In the genomic region with DNA sequence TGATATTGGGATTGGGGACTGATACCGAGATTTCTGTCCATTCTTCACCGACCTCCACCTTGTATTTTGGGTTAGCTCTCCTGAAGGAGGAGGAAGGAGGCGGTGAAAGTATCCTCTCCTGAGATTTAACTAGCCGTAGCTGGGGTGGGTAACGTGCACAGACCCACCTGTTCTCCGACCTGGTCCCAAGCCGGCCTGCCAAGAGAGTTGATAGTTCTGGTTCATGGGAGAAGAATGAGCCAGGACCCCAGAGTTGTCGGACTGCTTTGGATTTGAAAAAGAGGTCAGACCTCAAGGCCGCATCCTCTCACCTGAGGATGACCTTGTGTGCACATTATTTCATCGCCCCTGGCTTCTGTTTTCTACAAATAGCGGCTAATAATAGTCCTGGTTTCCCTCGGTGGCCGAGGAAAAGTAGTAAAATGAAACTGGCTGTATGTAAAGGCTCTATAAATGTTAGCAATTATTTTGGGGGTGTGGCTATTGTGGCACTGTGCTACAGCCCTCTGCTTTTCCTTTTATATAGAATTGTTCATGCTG, we compare ENCODE assay signal across 8 mouse cellular contexts. TPM values are rescaled to one million over a fixed set of nuclear protein-coding genes. Genes with fewer than 3 reads are reported as not detected.
DNase-seq lines count a peak whose midpoint lies in the region; ATAC-seq lines count a peak whose summit lies in the region.

No protein-coding gene starts in this region.

- no peaks in the 10 kb centered on the region for H3K9me3 ChIP-seq in forebrain, embryonic 13.5 days (replicated peaks)
- H3K9me3 ChIP-seq in kidney, embryonic 14.5 days (ENCODE audit: control insufficient read depth, low read length) = no peaks in the 10 kb centered on the region
- H3K9me3 ChIP-seq in midbrain, embryonic 15.5 days = no peaks in the 10 kb centered on the region

- H3K9ac ChIP-seq in forebrain, embryonic 13.5 days = peak overlapping the region; percentile 83
- peak overlapping the region; percentile 85 for H3K9ac ChIP-seq in kidney, embryonic 14.5 days (ENCODE audit: low read depth, low read length)
- peak overlapping the region; percentile 84 for H3K9ac ChIP-seq in midbrain, embryonic 15.5 days

- 1% methylated on average over 13 of the region's 13 CpGs for WGBS in forebrain, embryonic 13.5 days
- WGBS in kidney, embryonic 14.5 days = 2% methylated on average over 13 of the region's 13 CpGs
- 1% methylated on average over 13 of the region's 13 CpGs for WGBS in midbrain, embryonic 15.5 days

- no peaks in the 10 kb centered on the region for H3K36me3 ChIP-seq in forebrain, embryonic 13.5 days (ENCODE audit: poor library complexity, severe bottlenecking)
- peaks cover under 1% of the 10 kb centered on the region; the same call in 1 of the 2 replicates for H3K36me3 ChIP-seq in kidney, embryonic 14.5 days (ENCODE audit: control insufficient read depth, insufficient read depth, low read length)
- H3K36me3 ChIP-seq in midbrain, embryonic 15.5 days (replicated peaks) = no peaks in the 10 kb centered on the region

- no peak for ATAC-seq in forebrain, embryonic 13.5 days
- no peak for ATAC-seq in kidney, embryonic 14.5 days (ENCODE audit: low FRiP score, low TSS enrichment)
- ATAC-seq in midbrain, embryonic 15.5 days (replicated peaks) = no peak

- DNase-seq in lung, adult 18-20 months = peak; percentile 2 to 5
- DNase-seq in lung, postnatal 25 days (ENCODE audit: low spot score) = no peak
- DNase-seq in T-cell, adult 2 months (ENCODE audit: low spot score) = peak; percentile 3
- no peak for DNase-seq in ovary, postnatal 10 days (ENCODE audit: low spot score)
- DNase-seq in layer of hippocampus, adult 9-11 months = no peak

- peak overlapping the region; percentile 98 for H3K27ac ChIP-seq in forebrain, embryonic 13.5 days
- H3K27ac ChIP-seq in kidney, embryonic 14.5 days (ENCODE audit: low read depth, low read length) = peak overlapping the region; percentile 96
- H3K27ac ChIP-seq in midbrain, embryonic 15.5 days = peak overlapping the region; percentile 93

- peak overlapping the region; percentile 79 for H3K4me2 ChIP-seq in forebrain, embryonic 13.5 days
- H3K4me2 ChIP-seq in kidney, embryonic 14.5 days (replicated peaks; ENCODE audit: low read depth, low read length) = peak overlapping the region; percentile 75
- H3K4me2 ChIP-seq in midbrain, embryonic 15.5 days = peak overlapping the region; percentile 72

- H3K27me3 ChIP-seq in forebrain, embryonic 13.5 days = no peaks in the 10 kb centered on the region
- H3K27me3 ChIP-seq in kidney, embryonic 14.5 days (ENCODE audit: control insufficient read depth, insufficient read depth, low read length) = no peaks in the 10 kb centered on the region
- H3K27me3 ChIP-seq in midbrain, embryonic 15.5 days (replicated peaks) = no peaks in the 10 kb centered on the region

- peak overlapping the region; percentile 68 for H3K4me3 ChIP-seq in forebrain, embryonic 13.5 days
- H3K4me3 ChIP-seq in kidney, embryonic 14.5 days (ENCODE audit: low read length) = peak overlapping the region; percentile 82
- H3K4me3 ChIP-seq in midbrain, embryonic 15.5 days = peak overlapping the region; percentile 77

- H3K4me1 ChIP-seq in forebrain, embryonic 13.5 days = peaks cover 49% of the 10 kb centered on the region
- peaks cover 19% of the 10 kb centered on the region for H3K4me1 ChIP-seq in kidney, embryonic 14.5 days (ENCODE audit: control insufficient read depth, insufficient read depth, low read length)
- peaks cover 44% of the 10 kb centered on the region for H3K4me1 ChIP-seq in midbrain, embryonic 15.5 days

RNA-seq across cellular contexts. Expression of a gene that starts 1.0 kb away (rescaled TPM):
- 517 and 579 TPM in 2 replicates for polyA plus RNA-seq in forebrain, embryonic 13.5 days (2015; fragmentation: Nextera tagmentation; extraction: Ambion mirVana)
- polyA plus RNA-seq in kidney, embryonic 14.5 days (2014; fragmentation: Nextera tagmentation; extraction: Ambion mirVana) = 384 and 485 TPM in 2 replicates
- polyA plus RNA-seq in midbrain, embryonic 15.5 days (2015; fragmentation: Nextera tagmentation; extraction: Ambion mirVana) = 786 and 809 TPM in 2 replicates

RNA-seq across cellular contexts. Expression of a gene that starts 26.6 kb away (rescaled TPM):
- polyA plus RNA-seq in forebrain, embryonic 13.5 days (2015; fragmentation: Nextera tagmentation; extraction: Ambion mirVana) = not detected in 2 replicates
- polyA plus RNA-seq in kidney, embryonic 14.5 days (2014; fragmentation: Nextera tagmentation; extraction: Ambion mirVana) = not detected in 2 replicates
- polyA plus RNA-seq in midbrain, embryonic 15.5 days (2015; fragmentation: Nextera tagmentation; extraction: Ambion mirVana) = not detected in 2 replicates

RNA-seq across cellular contexts. Expression of a gene that starts 41.2 kb away (rescaled TPM):
- not detected in 2 replicates for polyA plus RNA-seq in forebrain, embryonic 13.5 days (2015; fragmentation: Nextera tagmentation; extraction: Ambion mirVana)
- polyA plus RNA-seq in kidney, embryonic 14.5 days (2014; fragmentation: Nextera tagmentation; extraction: Ambion mirVana) = not detected in 2 replicates
- polyA plus RNA-seq in midbrain, embryonic 15.5 days (2015; fragmentation: Nextera tagmentation; extraction: Ambion mirVana) = not detected in 2 replicates

RNA-seq across cellular contexts. Expression of a gene that starts 50.2 kb away (rescaled TPM):
- not detected in 2 replicates for polyA plus RNA-seq in forebrain, embryonic 13.5 days (2015; fragmentation: Nextera tagmentation; extraction: Ambion mirVana)
- polyA plus RNA-seq in kidney, embryonic 14.5 days (2014; fragmentation: Nextera tagmentation; extraction: Ambion mirVana) = not detected in 2 replicates
- polyA plus RNA-seq in midbrain, embryonic 15.5 days (2015; fragmentation: Nextera tagmentation; extraction: Ambion mirVana) = not detected in 2 replicates

Comparison
In these comparisons a context has a peak if more than half of its experiments do, and no peak if none do; other contexts are left out.
1. DNase-seq: peak in lung, adult 18-20 months (2 of 2) and T-cell, adult 2 months (single experiment); none in lung, postnatal 25 days (single experiment), ovary, postnatal 10 days (single experiment) and layer of hippocampus, adult 9-11 months (single experiment).
2. Peak in every context shown above with its lines, with median percentiles within 50 percentile points of each other: H3K27ac ChIP-seq, H3K4me2 ChIP-seq, H3K4me3 ChIP-seq and H3K9ac ChIP-seq.